Mouse (Mus musculus) megakaryocyte progenitor cell, adult 5-6 weeks (primary cell): ENCODE measurements around the gene Mreg. TPM values are rescaled to one million over a fixed set of nuclear protein-coding genes. Genes with fewer than 3 reads are reported as not detected.

ENCODE experiments used
- ATAC-seq: replicated peaks from 2 replicates; pipeline ENCODE4 v1.8.0; 2016; ENCODE audit warnings: mild to moderate bottlenecking, moderate TSS enrichment, inconsistent platforms; ENCODE audit not compliant: poor library complexity
- total RNA-seq, 2 experiments: library from RNA; stranded (forward) in 1 of 2; stranded (reverse) in 1 of 2; fragments of 157-497, 149-512 nt in 1 of 2; fragments of 200-1000 nt in 1 of 2; gene quantifications; 2 replicates each; pipeline versions ENCODE4 v1.2.3 to v1.2.4; 2015 to 2017

Gene Mreg
- total RNA-seq, 2 experiments from 2014 or later = 1.3 to 2.5 TPM

DNA sequence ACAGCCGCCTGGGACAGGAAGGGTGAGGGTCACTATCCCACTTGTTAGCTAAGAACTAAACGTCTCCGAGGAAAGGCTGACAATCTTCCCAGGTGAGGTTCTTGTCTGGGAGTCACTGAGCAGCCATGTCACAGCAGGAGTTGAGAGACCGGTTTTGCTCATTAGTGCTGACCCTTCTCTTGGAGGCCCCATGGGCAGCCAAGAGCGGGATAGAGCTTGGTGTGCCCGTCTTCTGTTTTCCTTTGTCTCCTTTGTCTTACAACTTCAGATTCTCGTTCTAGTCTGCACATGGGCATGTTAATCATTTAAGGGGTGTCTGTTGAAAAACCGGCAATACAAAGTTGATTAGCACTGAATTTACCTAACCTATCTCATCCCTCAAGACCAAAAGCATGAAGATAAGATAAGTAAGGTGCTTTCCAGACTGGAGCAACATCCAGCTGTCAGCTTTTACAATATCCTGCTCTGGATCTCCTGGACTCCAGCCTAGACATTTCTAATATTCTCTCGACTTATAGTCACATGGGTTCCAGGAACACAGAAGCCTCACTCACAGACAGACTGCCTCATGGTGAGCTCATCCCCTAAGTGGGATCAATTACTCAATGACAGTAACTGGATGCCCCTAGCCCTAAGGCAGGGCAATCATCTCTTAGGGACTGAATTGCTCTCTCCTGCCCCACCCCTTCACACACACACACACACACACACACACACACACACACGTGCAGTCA lies 15.3 kb downstream of the Mreg start:
- ATAC-seq = no peak

- peak; percentile 93 for ATAC-seq
Measured at GRCm38 (mm10) chr1:72196123-72196522, 16.0 kb downstream of the Mreg start.

DNA sequence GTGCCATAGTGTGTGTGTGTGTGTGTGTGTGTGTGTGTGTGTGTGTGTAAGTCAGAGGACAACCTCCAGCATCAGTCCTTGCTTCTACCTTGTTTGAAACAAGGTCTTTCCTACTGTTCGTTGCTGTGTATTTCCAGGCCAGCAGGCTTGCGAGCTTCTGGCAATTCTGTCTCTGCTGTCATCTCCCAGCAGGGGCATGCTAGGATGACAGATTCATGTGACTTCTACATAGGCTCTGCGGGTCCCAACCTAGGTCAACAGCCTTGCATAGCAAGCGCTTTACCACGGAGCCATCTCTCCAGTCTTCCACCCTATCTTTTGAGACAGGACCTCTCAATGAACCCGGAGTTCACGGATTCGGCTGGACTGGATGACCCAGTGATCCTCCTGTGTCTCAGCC lies 20.7 kb downstream of the Mreg start:
- no peak for ATAC-seq

- ATAC-seq = no peak
Measured at GRCm38 (mm10) chr1:72188142-72188738, 23.9 kb downstream of the Mreg start.

DNA sequence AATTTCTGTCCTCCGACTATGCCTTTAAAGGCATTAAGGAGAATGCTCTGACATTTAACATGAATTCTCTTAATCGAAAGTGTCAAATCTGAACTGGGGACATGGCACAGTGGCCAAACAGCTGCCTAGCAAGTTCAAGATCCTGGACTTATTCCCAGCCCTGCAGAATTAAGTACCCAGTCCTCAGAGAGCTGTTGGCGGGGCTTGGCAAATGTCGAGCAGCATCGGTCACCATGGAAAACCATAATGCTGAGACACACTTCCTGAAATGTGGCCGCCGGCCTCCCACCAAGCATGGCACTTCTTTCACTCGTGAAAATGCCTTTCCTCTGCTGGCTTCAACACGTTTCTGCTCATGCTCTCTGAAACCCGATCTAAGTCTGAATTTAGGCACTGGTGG lies 24.6 kb downstream of the Mreg start:
- peak; percentile 48; the same call in 1 of the 2 replicates for ATAC-seq

GRCm38 (mm10) chr1:72186151-72186550 lies 26.0 kb downstream of the Mreg start:
- no peak for ATAC-seq

GRCm38 (mm10) chr1:72183554-72183953 lies 28.6 kb downstream of the Mreg start:
- no peak for ATAC-seq

DNA sequence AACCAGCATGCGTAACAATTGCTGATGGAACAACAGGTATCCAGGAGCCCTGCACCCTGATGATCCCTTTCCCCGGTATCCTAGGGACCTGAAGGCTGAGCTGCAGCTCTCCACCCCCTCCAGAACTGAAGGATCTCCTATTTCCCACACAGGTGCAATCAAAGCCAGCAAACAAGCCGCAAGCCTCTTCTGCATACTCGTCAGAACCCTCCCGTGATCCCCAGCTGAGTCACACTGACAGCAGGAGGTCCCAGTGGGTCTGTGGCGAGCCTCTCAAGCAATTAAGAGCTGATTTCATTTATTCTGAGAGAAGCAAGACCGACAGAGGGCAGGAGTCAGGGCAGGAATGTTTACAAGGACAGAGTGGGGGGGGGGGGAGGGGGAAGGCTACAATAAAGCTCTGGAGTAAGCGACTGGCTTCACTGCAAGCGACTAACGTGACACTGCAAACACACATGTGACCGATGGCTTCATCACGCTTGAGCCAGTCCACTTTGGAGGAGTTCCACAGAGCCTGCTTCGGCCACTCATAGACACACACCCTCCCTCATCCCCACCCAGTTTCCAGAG lies 29.1 kb downstream of the Mreg start:
- ATAC-seq = no peak

- no peak for ATAC-seq
Measured at GRCm38 (mm10) chr1:72179947-72180346, 32.2 kb downstream of the Mreg start.

- no peak for ATAC-seq
Measured at GRCm38 (mm10) chr1:72176239-72176638, 35.9 kb downstream of the Mreg start.

- ATAC-seq = no peak
Measured at GRCm38 (mm10) chr1:72174183-72174582, 37.9 kb downstream of the Mreg start.

- ATAC-seq = no peak
Measured at GRCm38 (mm10) chr1:72173402-72174051, 38.6 kb downstream of the Mreg start.

DNA sequence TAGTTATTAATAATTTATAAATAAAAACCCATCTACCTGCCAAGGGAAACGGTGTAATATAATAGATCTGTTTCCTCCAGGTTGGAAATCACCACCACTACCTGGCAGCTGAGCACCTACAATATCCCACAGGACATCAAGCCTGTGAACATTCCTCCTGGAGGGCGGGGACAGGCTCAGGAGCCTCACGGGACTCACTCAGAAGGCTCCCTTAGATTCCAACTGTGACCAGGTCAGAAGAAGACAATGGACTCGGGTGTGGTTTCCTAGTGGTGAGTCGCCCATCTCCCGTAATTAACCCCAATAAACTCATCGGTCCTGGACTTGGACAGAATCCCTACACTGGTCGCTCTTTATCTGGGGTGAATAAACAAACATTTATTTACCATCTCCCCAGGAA lies 39.3 kb downstream of the Mreg start:
- ATAC-seq = no peak

GRCm38 (mm10) chr1:72171001-72171860 lies 40.9 kb downstream of the Mreg start:
- ATAC-seq = no peak

- no peak for ATAC-seq
Measured at GRCm38 (mm10) chr1:72167024-72167423, 45.1 kb downstream of the Mreg start.

DNA sequence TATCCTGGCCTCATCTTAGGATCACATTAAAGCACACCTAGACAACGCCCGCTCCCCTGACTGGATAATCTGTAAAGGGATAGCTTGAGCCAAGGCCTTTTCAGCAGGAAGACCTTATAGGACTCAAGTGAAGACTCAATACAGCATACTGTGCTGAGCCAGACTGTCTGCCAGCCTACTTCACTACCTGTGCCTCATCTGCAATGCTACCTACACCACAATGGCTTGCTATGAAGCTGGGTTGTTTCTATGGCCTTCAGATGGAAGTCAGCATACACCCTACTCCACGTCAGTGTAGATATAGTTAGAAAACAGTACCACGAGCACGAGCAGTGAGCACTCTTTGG lies 45.7 kb downstream of the Mreg start:
- no peak for ATAC-seq

GRCm38 (mm10) chr1:72165723-72166467 lies 46.2 kb downstream of the Mreg start:
- no peak for ATAC-seq

GRCm38 (mm10) chr1:72160321-72160720 lies 51.8 kb downstream of the Mreg start:
- no peak for ATAC-seq

DNA sequence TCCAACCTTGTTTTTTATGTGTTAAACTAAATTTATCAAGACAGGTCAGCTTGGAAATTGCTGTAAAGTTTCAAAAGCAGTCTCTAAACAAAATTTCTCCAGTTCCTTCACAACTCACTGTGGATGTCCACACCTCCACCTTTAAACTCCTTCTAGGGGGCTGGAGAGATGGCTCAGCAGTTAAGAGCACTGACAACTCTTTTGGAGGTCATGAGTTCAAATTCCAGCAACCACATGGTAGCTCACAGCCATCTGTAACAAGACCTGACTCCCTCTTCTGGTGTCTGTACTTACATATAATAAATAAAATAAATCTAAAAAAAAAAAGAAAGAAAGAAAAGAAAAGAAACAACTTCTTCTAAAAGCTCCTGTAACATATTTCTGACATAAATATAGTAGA lies 67.1 kb downstream of the Mreg start:
- no peak for ATAC-seq

DNA sequence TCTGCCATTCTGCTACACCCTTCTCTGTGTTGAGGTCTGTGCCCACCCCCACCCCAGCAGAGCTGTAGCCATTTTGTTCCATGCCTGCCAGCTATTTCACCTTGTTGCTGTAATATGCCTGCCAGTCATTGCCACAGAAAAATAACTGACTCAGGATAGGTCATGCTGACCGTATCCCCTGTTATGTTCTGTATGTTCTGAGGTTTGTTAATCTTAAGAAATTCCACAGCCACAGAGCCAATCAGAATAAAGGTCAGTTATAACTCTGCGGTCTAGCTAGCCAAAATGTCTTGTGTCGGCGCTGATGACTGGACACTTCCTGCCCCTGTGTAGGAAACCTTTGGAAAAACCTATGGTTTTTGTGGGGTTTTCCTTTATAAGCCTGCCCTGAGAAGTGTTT lies 67.7 kb downstream of the Mreg start:
- ATAC-seq = no peak
